Comparison of ENCODE assay signal across 8 mouse cellular contexts in the genomic region with DNA sequence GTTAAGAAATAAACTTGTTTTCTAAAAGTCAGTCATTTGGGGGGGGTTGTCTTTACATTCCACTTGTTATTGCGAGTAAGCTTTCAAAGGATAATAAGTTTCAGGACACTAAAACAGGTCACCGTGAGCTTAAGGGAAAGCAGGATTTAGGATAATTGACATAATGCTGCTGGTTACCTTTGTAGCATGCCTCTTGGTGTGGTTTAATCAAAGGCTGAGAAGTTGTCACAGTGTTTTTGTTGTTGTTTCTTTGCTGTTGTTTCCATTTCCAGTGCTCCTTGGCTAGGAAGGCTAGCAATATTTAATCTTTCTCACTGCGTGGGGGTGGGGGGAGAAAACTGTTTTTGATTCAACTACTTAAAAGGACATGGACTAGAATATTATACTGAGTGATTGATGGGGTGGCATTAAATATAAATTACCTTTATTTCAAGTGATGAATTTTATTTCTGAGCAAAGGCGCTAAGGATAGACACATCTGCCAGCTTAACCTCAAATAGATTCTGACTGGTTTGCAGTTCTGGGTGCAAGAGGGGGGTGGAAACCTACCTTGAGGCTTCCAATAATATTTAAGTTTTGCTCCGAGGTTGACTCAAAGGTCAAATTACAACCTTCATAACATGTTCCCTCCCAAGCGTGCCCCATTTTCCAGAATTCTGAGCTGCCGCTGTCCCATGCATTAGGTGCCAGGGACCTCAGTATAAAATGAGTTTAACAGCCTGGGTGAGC. TPM values are rescaled to one million over a fixed set of nuclear protein-coding genes. Genes with fewer than 3 reads are reported as not detected.
DNase-seq lines count a peak whose midpoint lies in the region; ATAC-seq and TF ChIP-seq lines count a peak whose summit lies in the region.

No protein-coding gene starts in this region.

- intact Hi-C loops in gastrocnemius, adult 2 months (cut with DNase I) = loop anchor here (5.0 to 10.0 kb wide), 2 partner anchors 1089 to 1151 kb away; no protein-coding TSS in a partner anchor

- H3K27me3 ChIP-seq in hindbrain, embryonic 15.5 days = no peaks in the 10 kb centered on the region
- no peaks in the 10 kb centered on the region for H3K27me3 ChIP-seq in liver, embryonic 16.5 days (ENCODE audit: control insufficient read depth, insufficient read depth, low read depth, low read length)
- no peaks in the 10 kb centered on the region for H3K27me3 ChIP-seq in thymus, adult 2 months (ENCODE audit: control insufficient read depth, insufficient read depth, low read length)

- peaks cover 27% of the 10 kb centered on the region for H3K4me1 ChIP-seq in hindbrain, embryonic 15.5 days (replicated peaks)
- peaks cover 26% of the 10 kb centered on the region for H3K4me1 ChIP-seq in liver, embryonic 16.5 days (ENCODE audit: control insufficient read depth, low read depth, low read length)
- peaks cover 8% of the 10 kb centered on the region for H3K4me1 ChIP-seq in thymus, adult 2 months (replicated peaks; ENCODE audit: control insufficient read depth, insufficient read depth, low read length)

- WGBS in hindbrain, embryonic 15.5 days = 36% methylated on average over 7 of the region's 7 CpGs
- 65% methylated on average over 7 of the region's 7 CpGs for WGBS in liver, embryonic 16.5 days (ENCODE audit: insufficient replicate concordance)
- WGBS in thymus, adult 2 months = 91% methylated on average over 7 of the region's 7 CpGs

- H3K4me3 ChIP-seq in gastrocnemius, adult 2 months = peak overlapping the region; percentile 93
- peak overlapping the region; percentile 93 for H3K4me3 ChIP-seq in hindbrain, embryonic 15.5 days
- peak overlapping the region; percentile 18 for H3K4me3 ChIP-seq in liver, embryonic 16.5 days (ENCODE audit: low read depth, low read length)
- H3K4me3 ChIP-seq in thymus, adult 2 months (ENCODE audit: control insufficient read depth, insufficient read depth, low read length) = no peak overlapping the region

- peak overlapping the region; percentile 35 for H3K9ac ChIP-seq in hindbrain, embryonic 15.5 days
- H3K9ac ChIP-seq in liver, embryonic 16.5 days (ENCODE audit: low read depth, low read length) = no peak overlapping the region

- peak overlapping the region; percentile 99 for H3K27ac ChIP-seq in gastrocnemius, adult 2 months
- H3K27ac ChIP-seq in hindbrain, embryonic 15.5 days (replicated peaks) = peak overlapping the region; percentile 68
- H3K27ac ChIP-seq in liver, embryonic 16.5 days (ENCODE audit: low read length) = peak overlapping the region; percentile 80
- H3K27ac ChIP-seq in thymus, adult 2 months (ENCODE audit: control insufficient read depth, insufficient read depth, low read length) = no peak overlapping the region

- no peak for ATAC-seq in hindbrain, embryonic 15.5 days (ENCODE audit: low FRiP score, low read depth)
- ATAC-seq in liver, embryonic 16.5 days (ENCODE audit: low read depth) = no peak

- H3K4me2 ChIP-seq in hindbrain, embryonic 15.5 days = peak overlapping the region; percentile 58
- H3K4me2 ChIP-seq in liver, embryonic 16.5 days (ENCODE audit: low read depth, low read length) = peak overlapping the region; percentile 54

- no peaks in the 10 kb centered on the region for H3K36me3 ChIP-seq in hindbrain, embryonic 15.5 days
- no peaks in the 10 kb centered on the region for H3K36me3 ChIP-seq in liver, embryonic 16.5 days (ENCODE audit: control insufficient read depth, insufficient read depth)
- no peaks in the 10 kb centered on the region for H3K36me3 ChIP-seq in thymus, adult 2 months (ENCODE audit: control insufficient read depth, insufficient read depth, low read length)

- no peaks in the 10 kb centered on the region for H3K9me3 ChIP-seq in hindbrain, embryonic 15.5 days
- no peaks in the 10 kb centered on the region for H3K9me3 ChIP-seq in liver, embryonic 16.5 days (replicated peaks; ENCODE audit: control insufficient read depth, low read length)

- TF ChIP-seq POLR2A in thymus, adult 2 months (IDR thresholded peaks at IDR 0.05; ENCODE audit: control insufficient read depth, extremely low read depth, insufficient read depth, low read length, poor library complexity) = no peak

- TF ChIP-seq CTCF in gastrocnemius, adult 2 months (IDR thresholded peaks at IDR 0.05) = no peak
- TF ChIP-seq CTCF in thymus, adult 2 months (IDR thresholded peaks at IDR 0.05; ENCODE audit: borderline replicate concordance, control insufficient read depth, extremely low read depth, insufficient read depth, low read length, poor library complexity) = no peak

- no peak for DNase-seq in gastrocnemius, adult 2 months
- no peak for DNase-seq in gastrocnemius, postnatal 10 days
- peak; percentile 54 for DNase-seq in adipocyte (ENCODE audit: low spot score)
- no peak for DNase-seq in thymus, adult 2 months
- no peak for DNase-seq in frontal cortex, postnatal 10 days (ENCODE audit: low spot score in 2 of 2)
- DNase-seq in urinary bladder, postnatal 25 days (ENCODE audit: low spot score) = no peak

RNA-seq across cellular contexts. Expression of a gene that starts 2.8 kb away (rescaled TPM):
- 100 to 1,000 TPM in 1 of 2 experiments, 10 to 100 TPM in 1; 28.6 to 114 TPM for total RNA-seq in gastrocnemius, adult 2 months (2021)
- 10 to 100 TPM; 31.6 to 35.8 TPM for total RNA-seq in gastrocnemius, postnatal 10 days (2021)
- polyA plus RNA-seq in hindbrain, embryonic 15.5 days (2015; fragmentation: Nextera tagmentation; extraction: Ambion mirVana) = 81.0 and 91.5 TPM in 2 replicates
- polyA plus RNA-seq in liver, embryonic 16.5 days (2015; fragmentation: Nextera tagmentation; extraction: Ambion mirVana) = 14.5 and 19.4 TPM in 2 replicates
- polyA plus RNA-seq in thymus, adult 2 months (2012; rRNA removed) = 42.8 and 53.7 TPM in 2 replicates
